Mouse (Mus musculus) brain, embryonic 14.5 days (tissue): Measurements from ENCODE around the gene Osgepl1. TPM values are rescaled to one million over a fixed set of nuclear protein-coding genes. Genes with fewer than 3 reads are reported as not detected.
A peak's percentile ranks its signal among the peaks of the same experiment; 100 is the strongest.
"Not testable (repeated sequence)": the region's sequence is repeated elsewhere in the genome, so short reads cannot be mapped to it uniquely, and the experiment has no call there.

Source experiments
- DNase-seq: peaks from one replicate; pipeline ENCODE4 v3.0.0-alpha.2; 2011; ENCODE audit warnings: low read depth
- CTCF ChIP-seq: fragments of 200-500 bp; IDR thresholded peaks from 2 replicates; pipeline ENCODE4 v1.5.1; 2012; ENCODE audit warnings: inconsistent platforms, mild to moderate bottlenecking, moderate library complexity, borderline replicate concordance; ENCODE audit not compliant: insufficient read depth, insufficient read length; ENCODE audit errors: extremely low read depth
- POLR2A ChIP-seq: fragments of 200-500 bp; IDR thresholded peaks from 2 replicates; pipeline ENCODE4 v1.6.1; 2012; ENCODE audit warnings: mild to moderate bottlenecking, inconsistent platforms, borderline replicate concordance; ENCODE audit not compliant: poor library complexity, insufficient read depth, insufficient read length, severe bottlenecking; ENCODE audit errors: extremely low read depth
- polyA plus RNA-seq: library from polyadenylated mRNA; depleted of rRNA; stranded (reverse); fragments of >200 nt; gene quantifications from 2 replicates; pipeline ENCODE4 v1.2.3, GENCODE M21; 2012; rRNA removed

The Osgepl1 gene
- polyA plus RNA-seq, 1 experiment: 15.4 TPM

- DNase-seq: no peak
- no peak for TF ChIP-seq POLR2A
- TF ChIP-seq CTCF: no peak
These were observed 22.0 kb downstream of the Osgepl1 start for GRCm38 (mm10) chr1:53335465-53335864.

GRCm38 (mm10) chr1:53337403-53337802, 24.0 kb downstream of the Osgepl1 start:
- not testable (repeated sequence) for DNase-seq

- no peak for TF ChIP-seq CTCF
- no peak for TF ChIP-seq POLR2A
- no peak for DNase-seq
These were observed 27.6 kb downstream of the Osgepl1 start for GRCm38 (mm10) chr1:53341071-53341470.

- peak; percentile 99 for DNase-seq
- peak; percentile 88 for TF ChIP-seq POLR2A
- peak; percentile 32; the same call in 1 of the 2 replicates for TF ChIP-seq CTCF
These were observed 39.2 kb downstream of the Osgepl1 start, which contains the start of the genes Asdurf, Gm28551 and Asnsd1 for GRCm38 (mm10) chr1:53352327-53353261. Gene Asdurf (minus strand): TSS chr1:53352619. Gene Gm28551 (minus strand): TSS chr1:53352667. Gene Asnsd1 (minus strand): TSS chr1:53352752.

- no peak for DNase-seq
- TF ChIP-seq CTCF: no peak
- no peak for TF ChIP-seq POLR2A
These were observed 45.6 kb downstream of the Osgepl1 start for GRCm38 (mm10) chr1:53358988-53359387.

Other genes starting within 250 kb of the Osgepl1 start
- 0.13 TPM in 1 of 2 replicates, not detected in the other for gene 1700019A02Rik, start 126.0 kb upstream of the Osgepl1 start, polyA plus RNA-seq
- 4.0 and 4.3 TPM in 2 replicates for gene Pms1, start 16.6 kb upstream of the Osgepl1 start, polyA plus RNA-seq
- gene Ormdl1, start 16.5 kb upstream of the Osgepl1 start, polyA plus RNA-seq: 34.2 and 39.5 TPM in 2 replicates
- gene Gm28778, start 16.5 kb upstream of the Osgepl1 start, polyA plus RNA-seq: 2.9 TPM in 2 replicates
- not detected in 2 replicates for gene Asdurf, start 39.0 kb downstream of the Osgepl1 start, polyA plus RNA-seq
- gene Gm28551, start 39.0 kb downstream of the Osgepl1 start, polyA plus RNA-seq: 0.85 and 0.97 TPM in 2 replicates
- 25.4 and 33.3 TPM in 2 replicates for gene Asnsd1, start 39.1 kb downstream of the Osgepl1 start, polyA plus RNA-seq